In the genomic region with DNA sequence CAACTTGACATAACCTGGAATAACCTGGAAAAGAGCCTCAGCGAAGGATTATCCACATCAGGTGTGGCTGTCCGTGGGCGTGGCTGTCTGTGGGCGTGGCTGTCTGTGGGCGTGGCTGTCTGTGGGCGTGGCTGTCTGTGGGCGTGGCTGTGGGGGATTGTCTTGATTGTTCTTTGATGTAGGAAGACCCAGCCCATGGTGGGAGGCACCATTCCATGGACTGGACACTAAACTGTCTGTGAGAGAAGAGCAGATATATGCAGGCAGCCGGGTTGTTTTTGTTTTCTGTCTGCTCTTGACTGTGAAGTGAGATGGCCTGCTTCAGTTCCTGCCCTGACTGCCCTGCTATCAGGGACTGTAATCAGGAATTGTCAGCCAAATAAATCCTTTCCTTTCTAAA, we compare ENCODE assay signal across 21 mouse cellular contexts.
DNase-seq lines count a peak whose midpoint lies in the region; ATAC-seq lines count a peak whose summit lies in the region.
"Had no signal": no experiment of that assay in that cellular context is flagged by ENCODE, and none has a peak within 500 bp of the region (broad histone marks: within the 10 kb centered on the region; RNA-seq: fewer than 3 reads in every experiment).

No protein-coding gene starts in this region.

- H3K9ac ChIP-seq in midbrain, embryonic 14.5 days (replicated peaks; ENCODE audit: low read length) = no peak overlapping the region
- H3K9ac ChIP-seq in forebrain, embryonic 15.5 days (replicated peaks) = no peak overlapping the region
- H3K9ac ChIP-seq: embryonic facial prominence, embryonic 12.5 days; embryonic facial prominence, embryonic 15.5 days; hindbrain, embryonic 12.5 days; hindbrain, embryonic 15.5 days had no signal

- H3K4me3 ChIP-seq in midbrain, embryonic 10.5 days = no peak overlapping the region
- H3K4me3 ChIP-seq in midbrain, embryonic 14.5 days (replicated peaks; ENCODE audit: low read depth, low read length) = no peak overlapping the region
- H3K4me3 ChIP-seq in forebrain, embryonic 15.5 days = no peak overlapping the region
- H3K4me3 ChIP-seq: embryonic facial prominence, embryonic 12.5 days; embryonic facial prominence, embryonic 15.5 days; hindbrain, embryonic 12.5 days; hindbrain, embryonic 15.5 days had no signal

- no peak overlapping the region for H3K27ac ChIP-seq in midbrain, embryonic 10.5 days (replicated peaks)
- H3K27ac ChIP-seq in midbrain, embryonic 14.5 days (replicated peaks; ENCODE audit: low read depth, low read length) = no peak overlapping the region
- no peak overlapping the region for H3K27ac ChIP-seq in forebrain, embryonic 15.5 days (replicated peaks)
- H3K27ac ChIP-seq: embryonic facial prominence, embryonic 12.5 days; embryonic facial prominence, embryonic 15.5 days; hindbrain, embryonic 12.5 days; hindbrain, embryonic 15.5 days had no signal

- H3K27me3 ChIP-seq in midbrain, embryonic 10.5 days (ENCODE audit: low read depth, poor library complexity, severe bottlenecking) = no peaks in the 10 kb centered on the region
- H3K27me3 ChIP-seq in midbrain, embryonic 14.5 days (ENCODE audit: control insufficient read depth, insufficient read depth, low read length) = no peaks in the 10 kb centered on the region
- no peaks in the 10 kb centered on the region for H3K27me3 ChIP-seq in forebrain, embryonic 15.5 days
- H3K27me3 ChIP-seq: CH12.LX; embryonic facial prominence, embryonic 12.5 days; embryonic facial prominence, embryonic 15.5 days; hindbrain, embryonic 12.5 days; hindbrain, embryonic 15.5 days had no signal

- H3K9me3 ChIP-seq in midbrain, embryonic 10.5 days (replicated peaks) = no peaks in the 10 kb centered on the region
- no peaks in the 10 kb centered on the region for H3K9me3 ChIP-seq in midbrain, embryonic 14.5 days (ENCODE audit: control insufficient read depth, low read length)
- H3K9me3 ChIP-seq in forebrain, embryonic 15.5 days = no peaks in the 10 kb centered on the region
- H3K9me3 ChIP-seq: embryonic facial prominence, embryonic 12.5 days; embryonic facial prominence, embryonic 15.5 days; hindbrain, embryonic 12.5 days; hindbrain, embryonic 15.5 days had no signal

- ATAC-seq in midbrain, embryonic 14.5 days (ENCODE audit: low FRiP score, low TSS enrichment) = no peak
- ATAC-seq in forebrain, embryonic 15.5 days (replicated peaks) = no peak
- ATAC-seq: forebrain, embryonic 14.5 days; intestine, postnatal 0 days had no signal

- 82% methylated on average over 8 of the region's 8 CpGs for whole genome bisulfite sequencing in midbrain, embryonic 10.5 days
- WGBS in midbrain, embryonic 14.5 days = 83% methylated on average over 8 of the region's 8 CpGs
- WGBS in forebrain, embryonic 15.5 days = 81% methylated on average over 8 of the region's 8 CpGs

- no peaks in the 10 kb centered on the region for H3K36me3 ChIP-seq in midbrain, embryonic 10.5 days
- no peaks in the 10 kb centered on the region for H3K36me3 ChIP-seq in midbrain, embryonic 14.5 days (ENCODE audit: control insufficient read depth, insufficient read depth, low read length)
- no peaks in the 10 kb centered on the region for H3K36me3 ChIP-seq in forebrain, embryonic 15.5 days
- H3K36me3 ChIP-seq: embryonic facial prominence, embryonic 12.5 days; embryonic facial prominence, embryonic 15.5 days; hindbrain, embryonic 12.5 days; hindbrain, embryonic 15.5 days had no signal

- no peaks in the 10 kb centered on the region for H3K4me1 ChIP-seq in midbrain, embryonic 10.5 days
- no peaks in the 10 kb centered on the region for H3K4me1 ChIP-seq in midbrain, embryonic 14.5 days (ENCODE audit: control insufficient read depth, insufficient read depth, low read length)
- no peaks in the 10 kb centered on the region for H3K4me1 ChIP-seq in forebrain, embryonic 15.5 days
- H3K4me1 ChIP-seq: embryonic facial prominence, embryonic 12.5 days; embryonic facial prominence, embryonic 15.5 days; hindbrain, embryonic 12.5 days; hindbrain, embryonic 15.5 days had no signal

- peak; percentile 4 for DNase-seq in midbrain, embryonic 10.5 days (ENCODE audit: low spot score)
- DNase-seq in midbrain, embryonic 14.5 days = no peak
- DNase-seq in ES-CJ7 (ENCODE audit: low read depth, low spot score) (peak; percentile 33), WW6 (ENCODE audit: low read depth, low spot score) (peak; percentile 7)
- DNase-seq in adrenal gland, adult 18-20 months (ENCODE audit: low spot score in 2 of 2) = no peak
- DNase-seq: adrenal gland, adult 8-10 months; adrenal gland, postnatal 25 days; B cell, adult 2 months; cerebellum, adult 11-12 months; cerebellum, adult 8-10 months; cerebellum, postnatal 14 days; gastrocnemius, postnatal 25 days had no signal

- H3K4me2 ChIP-seq in midbrain, embryonic 14.5 days (ENCODE audit: low read length) = no peak overlapping the region
- no peak overlapping the region for H3K4me2 ChIP-seq in forebrain, embryonic 15.5 days (replicated peaks)
- H3K4me2 ChIP-seq: embryonic facial prominence, embryonic 12.5 days; embryonic facial prominence, embryonic 15.5 days; heart, embryonic 11.5 days; hindbrain, embryonic 12.5 days; hindbrain, embryonic 15.5 days had no signal

Comparison
In these comparisons a context has a peak if more than half of its experiments do, and no peak if none do; other contexts are left out.
1. DNase-seq: peak in midbrain, embryonic 10.5 days (single experiment), ES-CJ7 (single experiment) and WW6 (single experiment); none in midbrain, embryonic 14.5 days (single experiment) and adrenal gland, adult 18-20 months (0 of 2).